Mouse (Mus musculus): ENCODE results near the gene Ntn4. TPM values are rescaled to one million over a fixed set of nuclear protein-coding genes. Genes with fewer than 3 reads are reported as not detected.

Ntn4 gene
- polyA plus RNA-seq, 1 experiment from 2014 or later: 0.65 TPM

DNA sequence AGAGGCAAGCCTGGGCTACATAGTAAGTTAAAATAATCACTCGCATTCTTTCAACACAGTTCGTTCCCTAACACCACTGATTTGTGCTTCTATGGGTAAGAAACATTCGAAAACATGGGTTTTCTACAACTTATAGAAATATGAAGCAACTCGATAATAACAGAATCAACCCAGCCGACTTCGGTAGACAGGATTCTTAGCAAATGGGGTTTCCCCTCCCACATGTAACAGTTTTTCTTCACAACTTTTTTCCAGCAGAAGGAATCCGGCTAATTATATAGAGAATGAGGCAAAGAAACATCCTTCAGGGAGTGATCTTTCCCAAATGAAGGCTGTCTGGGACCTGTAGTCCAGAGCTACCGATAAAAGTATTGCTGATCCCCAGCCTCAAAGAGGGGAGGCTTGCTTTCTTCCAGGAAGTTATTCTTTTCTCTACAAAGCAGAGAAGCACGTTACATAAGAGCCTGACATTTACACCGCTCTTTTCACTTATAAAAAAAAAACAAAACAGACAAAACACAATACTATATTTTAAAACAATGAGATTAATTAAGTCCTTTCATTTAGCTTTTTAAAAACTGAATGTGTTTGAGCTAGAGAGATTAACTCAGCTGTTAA, 57.5 kb downstream of the Ntn4 start:
- Histone ChIP-seq H3K9me3 (ENCODE audit: control insufficient read depth, low read length) (no peaks in the 10 kb centered on the region), H3K27ac (ENCODE audit: low read depth) (no peak overlapping the region), H3K4me2 (ENCODE audit: low read length) (no peak overlapping the region), H3K9ac (ENCODE audit: low read length) (no peak overlapping the region), H3K4me3 (ENCODE audit: low read depth, low read length) (no peak overlapping the region), H3K4me1 (replicated peaks; ENCODE audit: control insufficient read depth, insufficient read depth, low read length) (no peaks in the 10 kb centered on the region), H3K36me3 (ENCODE audit: control insufficient read depth, insufficient read depth, low read length) (no peaks in the 10 kb centered on the region), H3K27me3 (replicated peaks; ENCODE audit: control insufficient read depth, insufficient read depth, low read length) (no peaks in the 10 kb centered on the region)
- 90% methylated on average over 10 of the region's 10 CpGs for WGBS
- ATAC-seq (replicated peaks; ENCODE audit: low FRiP score, low TSS enrichment, low read depth) (no peak), DNase-seq (ENCODE audit: low spot score) (no peak)

DNA sequence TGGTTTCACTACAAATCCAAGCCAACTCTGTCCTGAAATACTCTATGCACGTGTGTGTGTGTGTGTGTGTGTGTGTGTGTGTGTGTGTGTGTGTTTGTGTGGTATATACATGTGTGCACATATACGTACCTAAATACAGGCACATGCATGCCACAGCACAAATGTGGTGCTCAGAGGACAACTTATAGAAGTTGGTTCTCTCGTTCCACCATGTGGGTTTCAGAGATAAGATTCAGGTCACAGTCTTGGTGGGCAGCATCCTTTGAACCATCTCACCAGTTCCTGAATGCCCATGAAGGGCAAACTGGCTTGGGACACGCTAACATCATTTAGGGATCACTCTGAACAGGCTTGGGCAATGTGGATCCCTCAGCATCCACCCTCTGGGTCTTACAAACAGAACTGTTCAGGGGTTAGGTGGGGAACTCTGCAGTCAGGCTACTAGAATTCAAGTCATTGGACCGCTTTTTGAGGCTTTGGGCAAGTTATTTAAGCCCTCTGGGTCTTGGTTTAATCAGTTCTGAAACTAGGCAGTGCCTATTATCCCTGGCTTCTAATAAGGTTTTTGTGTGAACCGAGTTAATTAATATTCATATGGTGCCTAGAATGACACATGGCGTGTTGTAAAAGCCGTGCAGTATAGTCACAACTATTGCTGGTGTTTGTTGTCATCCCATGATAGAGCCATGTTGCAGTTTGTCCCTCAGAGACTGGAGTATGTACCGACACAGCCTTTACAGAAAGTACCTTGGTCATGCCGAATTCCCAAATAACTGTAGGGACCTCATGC, 59.4 kb downstream of the Ntn4 start:
- no peak for DNase-seq (ENCODE audit: low spot score)
- no peaks in the 10 kb centered on the region for H3K36me3 ChIP-seq (ENCODE audit: control insufficient read depth, insufficient read depth, low read length)
- 87% methylated on average over 10 of the region's 10 CpGs for WGBS
- no peak overlapping the region for H3K4me2 ChIP-seq (ENCODE audit: low read length)
- H3K27ac ChIP-seq (ENCODE audit: low read depth): no peak overlapping the region
- H3K27me3 ChIP-seq (replicated peaks; ENCODE audit: control insufficient read depth, insufficient read depth, low read length): no peaks in the 10 kb centered on the region
- no peaks in the 10 kb centered on the region for H3K9me3 ChIP-seq (ENCODE audit: control insufficient read depth, low read length)
- H3K4me1 ChIP-seq (replicated peaks; ENCODE audit: control insufficient read depth, insufficient read depth, low read length): no peaks in the 10 kb centered on the region
- H3K4me3 ChIP-seq (ENCODE audit: low read depth, low read length): no peak overlapping the region
- ATAC-seq (replicated peaks; ENCODE audit: low FRiP score, low TSS enrichment, low read depth): no peak
- no peak overlapping the region for H3K9ac ChIP-seq (ENCODE audit: low read length)

DNA sequence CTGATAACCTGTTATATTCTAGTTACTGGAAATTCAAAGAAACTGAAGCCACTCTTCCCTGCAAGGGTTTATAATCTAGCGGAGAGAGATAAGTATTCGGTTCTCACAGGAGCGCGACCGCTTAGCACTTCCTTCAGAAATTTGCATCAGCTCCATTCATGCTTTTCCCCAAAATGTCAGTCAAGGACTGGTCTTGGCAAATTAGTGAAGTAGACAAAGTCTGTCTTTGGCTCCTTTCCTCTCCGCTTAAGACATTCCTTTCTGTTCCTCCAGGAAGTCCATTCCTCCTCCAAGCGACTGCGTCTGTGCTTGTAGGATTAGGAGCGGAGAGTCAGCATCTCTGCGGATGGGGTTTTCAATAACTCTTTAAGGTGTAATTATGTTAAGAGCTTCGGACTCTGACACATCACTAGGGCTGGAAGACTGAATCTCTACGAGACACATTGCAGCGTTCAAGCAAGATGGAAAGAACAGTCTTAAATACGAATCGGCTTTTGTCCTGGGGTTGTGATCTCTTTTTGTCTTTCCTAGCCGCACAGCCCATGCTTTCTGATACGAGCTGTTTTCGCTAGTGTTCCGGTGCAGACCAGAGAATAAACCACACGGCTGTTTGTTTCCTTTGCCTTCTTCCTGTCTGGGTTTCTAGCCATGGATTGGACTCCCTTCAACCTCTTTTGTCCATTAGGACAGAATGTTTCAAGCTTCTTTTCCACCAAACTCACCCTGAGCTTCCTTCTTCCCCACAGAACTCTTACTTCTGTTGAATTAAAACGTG, 60.3 kb downstream of the Ntn4 start:
- H3K4me3 ChIP-seq (ENCODE audit: low read depth, low read length): no peak overlapping the region
- ATAC-seq (replicated peaks; ENCODE audit: low FRiP score, low TSS enrichment, low read depth): no peak
- H3K27ac ChIP-seq (ENCODE audit: low read depth): no peak overlapping the region
- H3K9me3 ChIP-seq (ENCODE audit: control insufficient read depth, low read length): no peaks in the 10 kb centered on the region
- H3K36me3 ChIP-seq (ENCODE audit: control insufficient read depth, insufficient read depth, low read length): no peaks in the 10 kb centered on the region
- WGBS: 83% methylated on average over 21 of the region's 21 CpGs
- no peak overlapping the region for H3K4me2 ChIP-seq (ENCODE audit: low read length)
- H3K9ac ChIP-seq (ENCODE audit: low read length): no peak overlapping the region
- DNase-seq (ENCODE audit: low spot score): no peak
- H3K27me3 ChIP-seq (replicated peaks; ENCODE audit: control insufficient read depth, insufficient read depth, low read length): no peaks in the 10 kb centered on the region
- no peaks in the 10 kb centered on the region for H3K4me1 ChIP-seq (replicated peaks; ENCODE audit: control insufficient read depth, insufficient read depth, low read length)

DNA sequence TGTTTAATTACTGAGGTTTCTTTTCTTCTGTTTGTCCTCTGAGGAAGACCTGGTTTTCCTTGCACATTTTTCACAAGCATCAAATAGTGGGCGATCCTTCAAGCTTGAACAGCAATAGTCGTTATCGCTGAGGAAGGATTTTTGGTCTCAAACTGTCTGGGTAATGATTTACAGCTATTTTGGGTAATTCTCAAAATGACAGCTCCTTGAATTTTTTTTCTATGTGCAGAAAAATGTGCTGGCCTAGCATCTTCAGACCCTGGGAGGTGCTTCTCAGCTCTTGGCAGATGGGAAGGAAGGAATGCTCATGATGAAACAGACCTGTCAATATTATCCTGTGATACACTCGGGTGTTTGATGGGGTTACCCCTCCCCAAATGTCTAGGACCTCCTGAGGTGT, 63.5 kb downstream of the Ntn4 start:
- DNase-seq (ENCODE audit: low spot score) (no peak), ATAC-seq (replicated peaks; ENCODE audit: low FRiP score, low TSS enrichment, low read depth) (no peak)
- Histone ChIP-seq H3K9me3 (ENCODE audit: control insufficient read depth, low read length) (no peaks in the 10 kb centered on the region), H3K4me1 (replicated peaks; ENCODE audit: control insufficient read depth, insufficient read depth, low read length) (no peaks in the 10 kb centered on the region), H3K36me3 (ENCODE audit: control insufficient read depth, insufficient read depth, low read length) (no peaks in the 10 kb centered on the region), H3K27ac (ENCODE audit: low read depth) (no peak overlapping the region), H3K27me3 (replicated peaks; ENCODE audit: control insufficient read depth, insufficient read depth, low read length) (no peaks in the 10 kb centered on the region), H3K9ac (ENCODE audit: low read length) (no peak overlapping the region), H3K4me3 (ENCODE audit: low read depth, low read length) (no peak overlapping the region), H3K4me2 (ENCODE audit: low read length) (no peak overlapping the region)
- WGBS: 87% methylated on average over 4 of the region's 4 CpGs

DNA sequence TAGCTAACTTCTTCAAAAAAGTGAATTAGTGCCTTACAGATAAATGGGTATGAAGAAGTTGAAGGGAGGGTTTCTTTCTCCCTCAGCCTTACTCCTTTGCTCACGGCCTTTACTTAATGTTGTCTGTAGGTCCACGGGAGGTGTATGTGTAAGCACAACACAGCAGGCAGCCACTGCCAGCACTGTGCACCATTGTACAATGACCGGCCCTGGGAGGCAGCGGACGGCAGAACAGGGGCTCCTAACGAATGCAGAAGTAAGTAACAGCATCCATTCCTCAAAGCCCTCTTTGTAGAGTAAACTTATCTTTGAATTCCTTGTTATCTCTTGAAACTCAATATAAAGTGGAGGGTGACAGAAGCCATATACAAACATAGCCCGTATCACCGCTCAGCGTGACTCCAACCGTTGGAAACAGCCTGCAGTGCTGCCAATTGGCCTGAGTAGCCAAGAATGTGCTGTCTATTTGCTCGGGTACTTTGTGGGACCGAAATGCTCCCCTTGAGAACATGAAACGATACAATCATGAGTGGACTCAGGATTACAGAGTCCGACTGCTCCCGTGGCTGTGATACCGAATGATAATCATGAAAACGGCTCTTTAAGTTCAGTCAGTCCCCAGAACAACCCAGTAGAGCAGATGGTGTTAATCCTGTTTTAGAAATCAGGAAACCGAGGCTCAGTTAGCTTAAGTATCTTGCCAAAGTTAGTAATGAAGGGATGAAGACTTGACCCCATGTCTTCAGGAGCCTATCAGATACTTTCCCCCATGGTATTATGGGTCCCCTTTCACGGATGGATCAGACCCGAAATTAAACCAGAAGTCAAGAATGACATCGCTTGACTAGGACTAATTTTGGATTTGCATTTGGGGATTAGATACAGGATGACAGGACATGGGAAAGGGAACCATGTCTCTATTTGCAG, 66.9 kb downstream of the Ntn4 start:
- WGBS: 63% methylated on average over 21 of the region's 21 CpGs
- H3K4me2 ChIP-seq (ENCODE audit: low read length): no peak overlapping the region
- no peak for DNase-seq (ENCODE audit: low spot score)
- H3K9ac ChIP-seq (ENCODE audit: low read length): no peak overlapping the region
- H3K4me1 ChIP-seq (replicated peaks; ENCODE audit: control insufficient read depth, insufficient read depth, low read length): no peaks in the 10 kb centered on the region
- ATAC-seq (replicated peaks; ENCODE audit: low FRiP score, low TSS enrichment, low read depth): no peak
- H3K9me3 ChIP-seq (ENCODE audit: control insufficient read depth, low read length): no peaks in the 10 kb centered on the region
- H3K27me3 ChIP-seq (replicated peaks; ENCODE audit: control insufficient read depth, insufficient read depth, low read length): no peaks in the 10 kb centered on the region
- no peak overlapping the region for H3K4me3 ChIP-seq (ENCODE audit: low read depth, low read length)
- no peaks in the 10 kb centered on the region for H3K36me3 ChIP-seq (ENCODE audit: control insufficient read depth, insufficient read depth, low read length)
- no peak overlapping the region for H3K27ac ChIP-seq (ENCODE audit: low read depth)

DNA sequence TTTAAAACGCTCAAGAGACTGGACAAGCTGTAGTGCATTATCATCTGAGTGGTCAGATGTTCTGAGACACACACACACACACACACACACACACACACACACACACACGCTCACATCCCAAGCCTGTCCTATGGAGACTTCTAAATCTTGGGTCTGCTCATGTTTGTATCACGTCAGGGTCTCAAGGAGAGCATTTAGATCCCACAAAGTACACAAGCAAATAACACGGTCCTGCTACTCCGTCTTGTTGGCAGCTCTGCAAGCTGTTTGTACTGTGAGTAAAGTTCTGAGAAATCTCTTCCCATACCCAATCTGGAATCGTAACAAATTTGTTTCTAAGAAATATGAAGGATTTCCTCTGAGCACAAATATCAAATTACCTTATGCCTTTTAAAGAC, 67.6 kb downstream of the Ntn4 start:
- no peak overlapping the region for H3K4me3 ChIP-seq (ENCODE audit: low read depth, low read length)
- DNase-seq (ENCODE audit: low spot score) (no peak), ATAC-seq (replicated peaks; ENCODE audit: low FRiP score, low TSS enrichment, low read depth) (no peak)
- no peak overlapping the region for H3K4me2 ChIP-seq (ENCODE audit: low read length)
- H3K9me3 ChIP-seq (ENCODE audit: control insufficient read depth, low read length): no peaks in the 10 kb centered on the region
- no peak overlapping the region for H3K9ac ChIP-seq (ENCODE audit: low read length)
- H3K27me3 ChIP-seq (replicated peaks; ENCODE audit: control insufficient read depth, insufficient read depth, low read length): no peaks in the 10 kb centered on the region
- H3K36me3 ChIP-seq (ENCODE audit: control insufficient read depth, insufficient read depth, low read length): no peaks in the 10 kb centered on the region
- no peak overlapping the region for H3K27ac ChIP-seq (ENCODE audit: low read depth)
- 63% methylated on average over 6 of the region's 6 CpGs for WGBS
- no peaks in the 10 kb centered on the region for H3K4me1 ChIP-seq (replicated peaks; ENCODE audit: control insufficient read depth, insufficient read depth, low read length)

DNA sequence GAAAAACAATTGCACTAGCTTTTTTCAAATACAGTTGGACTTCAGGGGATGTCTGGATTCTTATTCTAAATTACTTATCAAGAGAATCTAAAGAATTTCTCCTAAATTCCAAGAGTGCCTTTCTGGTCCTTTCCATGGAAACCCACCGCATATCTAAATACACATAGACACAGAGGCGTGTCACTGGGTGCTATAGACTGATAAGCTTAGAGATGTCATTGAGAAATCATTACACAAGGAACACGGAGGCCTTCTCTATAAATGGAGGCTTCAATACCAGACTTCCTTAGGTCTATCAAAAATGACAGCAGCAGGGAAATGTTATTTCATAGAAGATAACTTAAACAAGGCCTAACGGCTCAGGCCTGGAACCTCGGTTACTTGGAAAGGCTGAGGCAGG, 68.0 kb downstream of the Ntn4 start:
- 60% methylated on average over 5 of the region's 5 CpGs for WGBS

DNA sequence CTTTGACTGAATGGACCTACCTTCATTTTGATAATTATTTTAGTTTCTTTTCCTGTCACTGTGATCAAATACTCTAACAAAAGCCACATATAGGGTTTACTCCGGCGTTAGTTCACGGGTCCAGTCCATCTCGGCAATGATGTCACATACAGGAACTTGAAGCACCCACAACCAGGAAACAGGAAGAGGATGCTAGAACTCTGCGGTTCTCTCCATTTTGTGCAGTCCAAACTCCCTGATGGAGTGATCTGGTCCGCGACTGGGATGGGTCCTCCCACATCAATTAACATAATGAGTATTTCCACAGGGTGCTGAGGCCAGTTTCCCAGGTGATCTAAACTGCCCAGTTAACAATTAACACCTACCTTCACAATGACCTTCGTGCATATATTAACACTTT, 69.1 kb downstream of the Ntn4 start:
- Histone ChIP-seq H3K4me1 (replicated peaks; ENCODE audit: control insufficient read depth, insufficient read depth, low read length) (no peaks in the 10 kb centered on the region), H3K9ac (ENCODE audit: low read length) (no peak overlapping the region), H3K27ac (ENCODE audit: low read depth) (no peak overlapping the region), H3K36me3 (ENCODE audit: control insufficient read depth, insufficient read depth, low read length) (no peaks in the 10 kb centered on the region), H3K4me2 (ENCODE audit: low read length) (no peak overlapping the region), H3K27me3 (replicated peaks; ENCODE audit: control insufficient read depth, insufficient read depth, low read length) (no peaks in the 10 kb centered on the region), H3K9me3 (ENCODE audit: control insufficient read depth, low read length) (no peaks in the 10 kb centered on the region), H3K4me3 (ENCODE audit: low read depth, low read length) (no peak overlapping the region)
- WGBS: 91% methylated on average over 8 of the region's 8 CpGs
- no peak for DNase-seq (ENCODE audit: low spot score)
- ATAC-seq (replicated peaks; ENCODE audit: low FRiP score, low TSS enrichment, low read depth): no peak

More for the DNA sequence above, 68.0 kb downstream of the Ntn4 start:
- Histone ChIP-seq H3K27ac (ENCODE audit: low read depth) (no peak overlapping the region), H3K4me3 (ENCODE audit: low read depth, low read length) (no peak overlapping the region), H3K4me2 (ENCODE audit: low read length) (no peak overlapping the region), H3K9me3 (ENCODE audit: control insufficient read depth, low read length) (no peaks in the 10 kb centered on the region), H3K9ac (ENCODE audit: low read length) (no peak overlapping the region), H3K36me3 (ENCODE audit: control insufficient read depth, insufficient read depth, low read length) (no peaks in the 10 kb centered on the region), H3K27me3 (replicated peaks; ENCODE audit: control insufficient read depth, insufficient read depth, low read length) (no peaks in the 10 kb centered on the region), H3K4me1 (replicated peaks; ENCODE audit: control insufficient read depth, insufficient read depth, low read length) (no peaks in the 10 kb centered on the region)
- DNase-seq (ENCODE audit: low spot score) (no peak), ATAC-seq (replicated peaks; ENCODE audit: low FRiP score, low TSS enrichment, low read depth) (no peak)
